Mouse (Mus musculus) T-helper 17 cell (primary cell): ENCODE measurements around the gene Olfr1260.

Experiments
- in situ Hi-C, 2 experiments: fragments of 300-600 bp; cut with MboI, MseI; formaldehyde crosslinking; loops; 1 replicate in 1 of 2; 2 replicates in 1 of 2; pipeline ENCODE4 v1.15.1; 2025; ENCODE audit warnings: high pct_unique_total_duplicates in 2 of 2

Gene Olfr1260

GRCm38 (mm10) chr2:89974184-89974583 lies at the start of gene Olfr1260:
Gene Olfr1260, plus strand, starts transcription at chr2:89974340.
- in situ Hi-C loops = no loop called here

GRCm38 (mm10) chr2:89927009-89927408 lies 47.1 kb upstream of the Olfr1260 start, which contains the start of gene Olfr1258:
Gene Olfr1258, plus strand, starts transcription at chr2:89927309.
- in situ Hi-C loops = no loop called here

- in situ Hi-C loops = no loop called here
Measured at GRCm38 (mm10) chr2:89948564-89948963, 25.6 kb upstream of the Olfr1260 start, which contains the start of gene Olfr1259. Gene Olfr1259, minus strand, starts transcription at chr2:89948664.

- in situ Hi-C loops = no loop called here
Measured at GRCm38 (mm10) chr2:89977709-89978108, 3.6 kb downstream of the Olfr1260 start.

GRCm38 (mm10) chr2:89990921-89991320 lies 16.8 kb downstream of the Olfr1260 start, which contains the start of gene Olfr1261:
Gene Olfr1261, plus strand, starts transcription at chr2:89991221.
- in situ Hi-C loops = no loop called here

GRCm38 (mm10) chr2:89999845-90000244 lies 25.7 kb downstream of the Olfr1260 start, which contains the start of gene Olfr1262:
Gene Olfr1262, plus strand, starts transcription at chr2:90000145.
- in situ Hi-C loops = no loop called here

- in situ Hi-C loops = no loop called here
Measured at GRCm38 (mm10) chr2:90011831-90012230, 37.7 kb downstream of the Olfr1260 start, which contains the start of gene Olfr1263. Gene Olfr1263, plus strand, starts transcription at chr2:90012131.

- in situ Hi-C loops = loop anchor here in 1 of 2 experiments (25.0 kb wide), 1 partner anchor 787 kb away; no protein-coding TSS in a partner anchor
Measured at GRCm38 (mm10) chr2:90025477-90025876, 51.3 kb downstream of the Olfr1260 start, which contains the start of gene Olfr1264. Gene Olfr1264, minus strand, starts transcription at chr2:90025577.
